Mouse (Mus musculus) left cerebral cortex, adult 11 months (tissue): ENCODE measurements at regions not wholly inside any gene's neighbourhood (a gene's known extent, or its start where the extent isn't known, plus 50 kb on each side); places are given as distances from the start of the nearest gene placed in this dataset.

ENCODE experiments used
- DNase-seq: peaks from one replicate; pipeline ENCODE4 v3.0.0; 2022; ENCODE audit warnings: low spot score

DNA sequence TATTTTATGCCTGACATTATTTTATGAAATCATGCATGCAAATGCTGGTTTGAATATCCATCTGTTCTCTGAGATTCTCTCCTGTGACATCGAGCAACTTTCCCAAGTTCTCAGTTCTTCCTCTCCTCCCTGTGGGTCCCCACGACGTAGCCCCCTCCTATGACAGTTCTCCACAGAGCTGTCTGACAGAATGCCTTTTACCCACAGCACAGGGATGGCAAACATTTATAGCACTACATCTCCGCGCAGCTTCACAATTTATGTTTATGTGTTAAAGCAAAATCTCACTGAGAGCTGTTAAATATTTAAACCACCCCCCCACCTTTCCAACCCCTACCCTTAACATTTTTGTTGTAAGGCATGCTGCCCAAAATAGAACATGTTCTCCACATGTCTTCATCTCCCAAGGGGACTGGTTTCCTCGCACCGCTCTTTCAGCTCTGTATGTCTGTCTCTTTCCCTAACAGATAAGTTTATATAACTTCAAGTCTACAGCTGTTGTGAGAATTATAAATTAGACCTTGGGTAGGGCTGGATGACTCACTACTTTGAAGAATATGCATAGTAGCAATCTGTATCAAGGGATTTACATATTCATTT is 63.5 kb upstream of the Ndst3 start:
- peak; percentile 44 for DNase-seq

DNA sequence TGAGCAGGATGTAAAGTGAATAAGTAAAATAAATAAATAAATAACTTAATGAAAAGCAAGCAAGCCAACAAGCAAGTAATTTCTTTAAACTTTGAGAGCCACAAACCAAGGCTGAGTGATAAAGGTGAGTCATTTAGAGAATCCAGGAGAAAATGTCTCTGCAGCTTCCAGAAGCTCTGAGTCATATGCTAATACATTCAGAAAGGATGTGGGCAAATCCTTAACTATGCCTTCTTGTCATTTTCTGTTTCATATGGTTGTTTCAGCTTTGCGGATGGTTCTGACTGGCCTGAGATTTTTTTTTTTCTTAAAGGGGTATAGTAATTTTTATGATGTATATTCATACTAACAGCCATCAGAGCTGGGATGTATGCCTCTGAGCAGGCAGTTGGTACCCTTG is 64.3 kb upstream of the Ndst3 start:
- peak; percentile 25 for DNase-seq

DNA sequence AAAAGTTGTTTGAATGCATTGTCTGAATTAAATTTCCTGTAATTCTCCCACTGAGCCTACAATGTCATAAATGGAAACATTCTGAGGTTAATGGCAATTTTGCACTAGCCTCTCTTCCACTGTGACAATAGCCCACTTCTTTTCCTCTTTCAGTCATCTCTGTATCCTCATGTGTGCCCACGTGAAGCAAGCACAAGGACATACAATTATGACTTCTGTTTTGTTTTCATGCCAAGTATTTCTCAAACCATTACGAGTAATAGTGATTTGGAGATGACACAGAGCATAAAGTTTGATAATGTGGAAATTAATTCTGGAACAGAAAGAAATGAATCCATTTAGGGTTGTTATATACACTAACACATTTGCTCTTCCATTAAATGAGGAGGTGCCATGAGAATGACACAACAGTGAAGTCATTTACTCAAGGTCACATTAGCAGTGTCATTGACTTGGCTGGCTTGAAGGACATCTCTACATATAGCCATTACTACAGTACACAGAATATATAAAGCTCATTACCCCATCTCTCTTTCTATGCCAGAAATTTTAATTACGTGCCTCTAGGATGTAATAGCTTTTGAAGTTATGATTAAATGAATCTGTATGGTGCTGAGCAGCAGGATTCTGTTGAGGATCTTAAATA is 75.4 kb upstream of the Ndst3 start:
- no peak for DNase-seq

DNA sequence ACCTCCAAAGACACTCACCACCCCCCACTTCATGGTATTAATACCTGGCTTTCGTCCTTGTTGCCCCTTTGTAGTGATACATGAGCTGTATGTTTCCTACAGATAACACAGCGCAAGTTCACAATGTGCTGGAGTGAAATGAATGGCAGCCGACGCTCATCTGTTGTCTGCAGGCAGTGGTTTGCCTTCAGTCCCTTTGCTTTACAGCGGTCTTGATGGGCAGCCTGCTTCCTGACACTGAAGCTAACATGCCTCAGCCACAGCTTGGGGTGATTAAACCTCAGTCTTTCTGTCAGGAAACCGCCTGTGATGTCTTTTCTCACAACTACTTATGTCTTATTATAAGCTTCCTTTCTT is 75.9 kb upstream of the Ndst3 start:
- no peak for DNase-seq

DNA sequence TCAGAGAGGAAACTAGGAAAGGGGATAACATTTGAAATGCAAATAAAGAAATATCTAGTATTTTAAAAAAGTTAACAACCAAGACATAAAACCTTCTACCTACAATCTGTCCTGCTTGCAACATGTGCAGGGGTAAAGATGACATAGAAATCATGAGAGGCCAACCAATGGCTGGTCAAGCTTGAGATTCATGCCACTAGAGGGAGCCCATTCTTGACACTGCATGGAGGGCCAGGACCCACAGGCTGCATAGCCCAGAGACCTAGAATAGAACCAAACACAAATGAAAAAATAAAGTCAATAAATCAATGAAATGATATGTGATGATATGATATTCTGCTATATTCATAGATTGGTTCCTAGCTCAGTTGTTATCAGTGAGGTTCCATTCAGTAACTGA is 89.9 kb upstream of the Ndst3 start:
- no peak for DNase-seq

DNA sequence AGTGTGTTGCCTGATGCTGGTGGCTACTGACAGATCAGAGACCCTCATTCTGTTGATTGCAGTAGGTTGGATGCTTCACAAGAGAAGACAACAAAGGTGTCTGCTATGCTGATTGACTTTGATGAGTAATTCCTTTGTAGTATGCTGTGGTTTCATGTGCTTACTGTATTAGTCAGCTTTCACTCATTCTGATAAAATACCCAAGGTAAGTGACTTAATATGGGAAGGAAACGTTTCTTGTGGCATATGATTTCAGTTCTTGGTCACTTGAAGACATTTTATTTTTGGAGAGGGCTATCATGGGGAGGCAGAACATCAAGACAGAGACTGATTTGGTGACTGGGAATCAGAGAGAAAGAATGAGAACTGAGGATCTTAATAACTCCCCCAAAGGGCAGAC is 90.9 kb upstream of the Ndst3 start:
- no peak for DNase-seq

DNA sequence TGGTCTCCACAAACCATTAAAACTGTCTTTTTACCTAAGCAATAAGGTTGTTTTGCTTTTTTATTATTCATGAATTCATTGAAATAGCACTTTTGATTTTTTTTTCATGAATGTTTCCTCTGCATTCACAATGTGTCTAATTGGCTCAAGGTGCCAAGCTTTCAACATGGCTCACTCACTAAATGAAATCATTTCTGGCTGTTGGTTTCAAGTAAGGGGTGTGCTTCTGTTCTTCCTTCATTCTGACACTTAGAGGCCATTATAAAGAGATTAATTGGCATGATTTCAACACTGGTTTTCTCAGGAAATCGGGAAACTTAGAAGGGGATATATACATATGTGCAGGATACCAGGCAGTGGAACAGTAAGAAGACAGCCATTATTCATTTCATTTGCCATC is 93.5 kb upstream of the Ndst3 start:
- DNase-seq: no peak

DNA sequence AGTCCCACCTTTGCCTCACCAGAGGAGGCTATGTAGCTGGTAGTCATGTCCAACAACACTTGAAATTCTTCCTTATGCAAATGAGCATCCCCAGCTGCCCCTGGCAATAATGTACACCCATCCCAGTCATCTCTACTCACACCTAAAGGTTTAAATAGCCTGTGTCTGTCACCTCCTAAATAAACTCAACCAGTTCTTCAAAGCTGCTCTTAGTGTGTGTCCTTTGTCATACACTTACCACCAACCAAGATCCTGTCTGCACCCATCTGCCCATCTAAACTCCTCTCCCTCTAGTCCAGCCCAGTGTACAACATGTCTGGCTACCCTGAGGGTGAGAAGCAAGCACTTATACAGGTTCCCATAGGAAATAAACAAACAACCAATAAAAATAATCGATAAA is 103.4 kb upstream of the Ndst3 start:
- DNase-seq: no peak

DNA sequence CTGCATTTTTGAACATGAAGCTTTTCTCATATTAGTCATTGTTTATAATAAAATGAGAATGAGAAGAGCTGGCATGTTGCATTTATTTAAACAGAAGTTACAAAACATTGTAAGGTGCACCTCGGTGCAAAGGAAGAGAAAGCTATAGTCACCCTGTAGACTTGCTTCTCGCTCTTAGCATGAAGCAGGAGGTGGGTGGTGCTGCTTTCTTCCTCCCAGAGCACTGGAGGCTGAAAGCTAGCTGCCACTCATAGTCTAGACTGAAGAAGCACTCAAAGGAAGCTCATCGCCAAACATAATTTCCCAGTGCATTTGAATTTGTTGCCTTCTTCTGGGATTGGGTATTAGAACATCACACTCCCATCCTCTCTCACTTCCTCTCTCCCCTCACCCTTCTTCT is 114.7 kb upstream of the Ndst3 start:
- no peak for DNase-seq

DNA sequence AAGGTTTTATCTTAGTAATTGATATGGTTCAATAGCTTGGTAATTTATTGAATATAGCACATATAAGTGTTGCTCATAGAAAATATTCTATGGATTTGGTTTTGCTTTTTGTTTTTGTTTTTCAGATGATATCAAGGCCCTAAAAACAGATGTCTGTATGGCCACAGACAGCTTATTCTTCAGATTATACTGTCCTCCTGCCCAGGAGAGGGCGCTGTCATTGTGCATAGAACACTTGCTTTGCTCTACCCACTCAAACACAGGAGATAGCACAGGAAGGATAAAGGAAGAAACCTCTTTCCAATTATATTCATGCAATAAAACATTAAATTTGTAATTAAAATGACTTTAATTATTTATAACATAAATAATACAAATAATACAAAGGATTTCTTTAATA is 115.4 kb upstream of the Ndst3 start:
- DNase-seq: no peak

DNA sequence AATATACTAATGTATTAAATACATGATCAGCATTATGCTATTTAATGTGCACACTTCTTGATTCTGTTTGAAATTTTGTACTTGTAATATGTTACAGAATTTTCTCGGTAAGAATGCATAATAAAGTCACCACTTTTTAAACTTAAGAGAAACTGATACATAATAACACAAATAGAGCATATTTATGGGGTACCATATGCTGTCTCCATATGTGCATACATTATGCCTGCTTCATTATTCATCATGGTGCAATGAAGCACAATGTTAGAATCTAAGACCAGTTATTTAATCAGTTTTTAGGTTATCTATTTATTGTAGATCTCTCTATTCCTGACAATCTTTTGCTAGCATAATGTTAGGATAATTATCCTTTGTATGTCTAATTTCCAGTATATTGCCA is 115.9 kb upstream of the Ndst3 start:
- DNase-seq: peak; percentile 8

DNA sequence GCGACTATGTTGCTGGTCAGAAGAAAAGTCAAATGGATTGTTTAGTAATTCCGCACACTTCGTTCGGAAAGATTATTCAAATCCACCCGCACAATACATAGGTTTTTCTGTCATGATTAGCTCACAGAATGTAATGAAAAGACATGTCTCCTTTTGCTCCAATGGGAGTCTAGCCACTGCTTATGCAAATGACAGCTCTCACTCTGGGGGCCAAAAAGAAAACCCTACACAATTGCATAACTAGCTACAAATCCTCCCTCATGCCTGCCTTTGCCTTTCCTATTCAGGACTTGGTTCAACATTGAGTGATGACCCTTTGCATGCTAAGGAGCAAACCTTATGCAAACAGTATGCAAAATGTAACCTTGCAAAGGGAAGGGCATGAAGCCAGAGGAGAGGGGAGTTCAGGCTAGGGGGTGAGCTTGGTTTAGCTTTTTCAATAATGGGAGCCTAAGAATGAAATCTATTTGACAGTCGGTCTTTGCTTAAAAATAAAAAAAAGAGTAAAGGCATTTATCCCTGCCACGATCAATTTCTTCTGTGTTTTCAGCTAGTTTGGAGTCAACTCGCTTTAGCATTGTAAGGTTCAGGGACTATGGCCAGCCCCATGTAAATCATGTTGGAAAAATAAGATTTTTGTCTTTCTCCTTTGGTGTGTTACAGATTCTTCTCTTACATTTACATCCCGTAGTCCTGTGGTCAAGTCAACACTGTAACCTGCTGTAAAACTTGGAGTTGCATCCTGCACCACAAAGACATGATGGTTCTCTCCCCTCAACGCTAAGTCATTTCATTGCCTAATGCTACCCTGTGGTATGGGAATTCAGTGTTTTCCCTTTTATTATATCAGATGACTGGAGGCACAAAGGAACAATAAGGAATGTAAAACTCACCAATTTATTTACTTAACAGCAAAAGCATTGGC is 119.6 kb upstream of the Ndst3 start:
- no peak for DNase-seq

DNA sequence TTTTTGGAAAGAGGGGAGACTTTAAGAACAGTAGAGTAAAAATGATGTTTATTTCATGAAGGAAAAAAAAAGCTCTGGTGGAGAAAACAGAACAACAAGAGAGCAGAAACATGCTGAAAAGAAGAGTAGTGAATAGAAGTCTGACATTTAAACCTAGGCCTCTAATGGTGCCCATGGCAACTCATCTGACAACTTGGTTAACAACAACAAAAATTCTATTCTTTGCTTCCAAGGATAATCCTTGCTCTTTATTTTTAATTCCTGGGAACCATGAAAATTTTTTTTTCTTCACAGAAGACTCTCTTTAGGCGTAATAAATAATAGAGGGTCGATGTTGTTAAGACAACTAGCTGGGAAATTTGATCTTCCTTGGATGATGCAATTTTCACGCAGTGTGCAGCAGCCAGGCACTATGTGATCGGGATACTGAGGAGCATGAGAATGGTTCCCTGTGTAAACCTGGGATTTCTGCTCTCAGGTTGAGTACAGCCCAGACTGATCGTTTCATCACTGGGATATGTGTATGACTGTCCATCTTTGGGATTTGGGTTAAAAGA is 120.4 kb upstream of the Ndst3 start:
- DNase-seq: no peak

DNA sequence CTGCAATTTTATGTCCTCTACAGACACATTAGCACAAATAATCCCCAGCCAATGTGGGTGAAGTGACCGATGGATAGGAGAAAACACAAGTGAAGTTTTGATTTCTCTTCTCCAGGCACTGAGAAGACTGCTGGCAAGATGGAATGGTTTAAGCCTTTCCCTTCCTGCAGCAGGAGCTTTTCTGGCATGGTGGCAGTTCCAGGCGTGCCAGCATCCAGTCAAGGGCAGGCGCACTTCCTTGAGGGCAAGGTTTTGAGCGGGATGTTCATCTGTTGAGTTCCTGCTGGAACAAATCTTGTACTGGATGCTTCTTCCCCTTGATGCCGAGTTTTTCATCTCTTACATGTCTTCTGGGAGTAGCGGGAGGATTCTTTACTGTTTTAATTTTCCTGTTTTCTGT is 138.1 kb upstream of the Ndst3 start:
- no peak for DNase-seq

DNA sequence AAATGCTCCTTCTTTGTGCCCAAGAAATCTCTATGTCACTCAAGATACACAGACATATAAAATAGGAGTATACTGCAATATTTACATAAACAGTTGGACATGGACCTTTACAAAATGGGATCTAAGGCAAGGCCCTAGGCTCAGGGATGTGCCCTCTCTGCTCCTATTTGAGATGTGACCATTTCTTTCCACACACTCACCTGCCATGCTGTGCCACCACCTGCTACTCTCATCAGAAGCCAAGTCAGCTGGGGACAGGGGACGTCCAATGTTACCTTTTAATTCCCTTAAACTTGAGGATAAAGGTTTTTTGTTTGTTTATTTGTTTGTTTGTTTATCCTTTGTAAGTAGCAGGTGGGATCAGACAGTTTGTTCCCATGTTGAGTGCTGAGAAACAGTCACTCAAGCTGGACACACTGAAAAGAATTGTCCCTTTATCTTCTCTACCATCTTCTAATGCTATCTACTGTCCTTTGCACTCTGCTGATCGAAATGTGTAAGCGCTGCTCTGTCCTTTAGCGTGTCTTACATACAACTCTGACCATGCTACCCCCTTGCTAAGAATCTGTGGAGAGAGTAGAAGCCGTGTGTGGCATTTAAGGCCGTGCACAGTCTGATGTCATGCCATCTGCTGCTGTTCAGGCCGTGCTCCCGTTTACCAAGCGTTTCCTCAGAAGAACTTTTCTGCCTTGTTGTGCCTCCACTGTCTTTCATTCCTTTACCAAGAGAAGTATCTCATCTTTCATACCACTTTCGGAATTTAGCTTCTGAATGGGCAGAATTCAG is 147.9 kb upstream of the Ndst3 start:
- no peak for DNase-seq

DNA sequence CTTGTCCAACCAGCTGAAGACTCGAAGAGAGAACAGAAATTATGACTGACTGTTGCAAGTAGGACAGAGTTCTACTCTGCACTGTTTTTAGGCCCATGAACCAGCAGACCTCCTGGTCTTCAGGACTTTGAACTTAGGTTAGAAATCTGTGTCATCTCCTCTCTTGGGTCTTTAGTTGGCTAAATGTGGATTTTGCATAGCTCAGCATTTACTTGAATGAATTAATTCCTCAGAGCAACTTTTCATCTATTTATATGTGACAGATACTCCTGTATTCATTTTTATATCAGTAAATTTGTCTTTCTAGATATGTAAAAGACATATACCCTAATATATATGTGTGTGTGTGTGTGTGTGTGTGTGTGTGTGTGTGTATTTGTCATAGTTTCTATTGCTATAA is 155.9 kb upstream of the Ndst3 start:
- DNase-seq: no peak

DNA sequence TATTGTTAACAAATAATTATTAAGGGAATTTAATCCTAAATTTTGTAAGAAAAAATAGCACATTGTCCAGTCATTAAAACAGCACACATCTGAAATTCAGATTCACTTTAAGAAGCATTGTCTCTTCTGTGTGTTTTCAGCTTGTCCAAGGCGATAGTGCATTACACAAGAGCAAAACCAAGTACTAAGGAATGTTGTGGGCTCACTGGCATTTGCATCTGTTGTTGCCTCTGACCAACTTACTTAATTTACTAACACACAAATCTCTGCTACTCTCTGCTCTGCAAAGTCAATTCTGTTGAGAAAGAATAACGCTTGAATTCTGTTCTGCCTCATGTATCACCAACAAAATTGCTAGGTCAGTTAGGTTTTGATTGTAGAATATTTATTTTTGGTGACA is 158.0 kb upstream of the Ndst3 start:
- no peak for DNase-seq

DNA sequence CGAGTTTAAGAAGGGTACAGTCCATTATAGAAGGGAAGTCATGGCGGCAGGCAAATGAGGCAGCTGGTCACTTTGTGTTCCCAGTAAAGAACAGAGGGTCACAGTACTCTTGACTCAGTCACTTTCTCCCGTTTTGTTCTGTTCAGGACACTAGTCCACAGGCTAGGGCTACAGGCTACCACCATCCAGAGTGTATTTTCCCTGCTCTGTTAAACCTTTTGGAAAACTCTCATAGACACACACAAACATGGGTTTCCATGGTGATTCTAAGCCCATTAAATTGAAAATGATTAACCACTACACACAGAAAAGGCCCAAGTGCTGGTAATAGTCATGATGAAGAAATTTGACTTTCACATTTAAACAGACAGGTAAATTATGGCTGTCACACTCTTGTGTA is 162.2 kb upstream of the Ndst3 start:
- no peak for DNase-seq

DNA sequence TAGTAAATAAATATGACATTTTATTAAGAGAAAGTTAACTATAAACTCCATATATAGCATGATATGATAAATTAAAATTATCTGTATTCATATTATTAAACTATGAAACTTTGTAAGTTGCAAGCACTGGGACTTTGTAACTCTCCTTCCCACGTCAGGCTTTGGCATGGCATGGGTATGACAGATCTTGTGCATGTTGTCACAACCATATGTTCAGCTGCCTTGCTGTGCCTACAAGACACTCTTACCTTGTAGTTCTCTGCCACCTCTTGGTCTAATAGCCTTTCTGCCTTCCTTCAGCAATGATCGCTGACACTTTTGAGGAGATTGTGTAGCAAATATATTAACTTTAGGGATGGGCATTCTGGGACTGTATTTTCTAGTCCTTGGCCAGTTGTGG is 183.1 kb upstream of the Ndst3 start:
- DNase-seq: no peak

DNA sequence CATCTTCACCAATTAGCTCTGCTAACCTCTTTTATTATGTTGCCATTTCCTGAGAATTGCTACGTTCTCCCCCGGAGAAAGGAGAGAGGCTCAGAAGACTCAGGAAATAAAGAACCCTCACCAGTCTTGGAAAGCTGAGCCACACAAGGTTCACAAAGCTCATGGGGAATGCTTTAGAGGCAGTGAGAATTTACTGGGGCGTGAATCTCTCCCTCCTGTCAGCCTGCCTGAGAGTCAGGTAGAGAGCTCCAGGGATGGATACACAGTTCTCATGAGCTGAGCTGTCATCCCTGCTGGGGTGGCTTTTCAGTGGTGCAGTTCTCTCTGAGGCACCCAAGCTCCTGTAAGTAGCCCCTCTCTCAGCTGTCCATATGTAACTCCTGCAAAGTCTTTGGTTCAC is 203.0 kb upstream of the Ndst3 start:
- no peak for DNase-seq

DNA sequence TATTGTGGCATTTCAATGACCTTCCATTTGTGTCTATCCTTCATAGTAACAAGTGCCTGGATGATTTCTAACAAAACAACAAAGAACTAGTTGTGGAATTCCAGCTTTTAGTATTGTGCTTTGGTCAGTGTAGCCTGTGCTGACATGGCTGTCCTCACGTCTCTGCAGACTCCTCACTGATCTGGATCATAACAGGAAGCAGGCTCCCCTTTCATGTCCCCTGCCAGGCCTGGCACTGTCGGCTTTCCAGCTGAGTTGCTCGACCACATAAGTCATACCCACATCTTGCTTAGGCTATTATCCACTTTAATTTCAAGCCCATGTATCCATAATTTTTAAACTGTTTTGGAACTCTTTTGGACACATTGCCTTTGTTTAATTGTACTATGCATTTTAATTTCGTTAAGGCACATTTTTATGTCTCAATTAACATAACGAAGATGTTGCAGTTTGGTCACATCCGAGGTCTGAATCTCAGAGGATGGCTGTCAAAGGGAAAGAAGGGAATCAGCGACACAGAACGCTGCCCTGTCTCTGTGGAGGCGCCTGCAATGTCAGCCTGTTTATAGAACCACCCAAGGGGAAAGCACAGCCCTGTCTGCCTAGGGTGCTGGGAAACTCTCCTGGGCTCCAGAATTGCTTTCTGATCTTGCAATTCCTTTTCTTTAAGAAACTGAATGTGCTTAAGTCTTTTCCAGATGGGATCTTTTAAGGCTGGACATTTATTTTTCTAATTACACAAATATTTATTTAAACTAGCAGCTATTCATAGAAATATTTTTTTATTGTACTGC is 215.5 kb upstream of the Ndst3 start:
- DNase-seq: no peak

DNA sequence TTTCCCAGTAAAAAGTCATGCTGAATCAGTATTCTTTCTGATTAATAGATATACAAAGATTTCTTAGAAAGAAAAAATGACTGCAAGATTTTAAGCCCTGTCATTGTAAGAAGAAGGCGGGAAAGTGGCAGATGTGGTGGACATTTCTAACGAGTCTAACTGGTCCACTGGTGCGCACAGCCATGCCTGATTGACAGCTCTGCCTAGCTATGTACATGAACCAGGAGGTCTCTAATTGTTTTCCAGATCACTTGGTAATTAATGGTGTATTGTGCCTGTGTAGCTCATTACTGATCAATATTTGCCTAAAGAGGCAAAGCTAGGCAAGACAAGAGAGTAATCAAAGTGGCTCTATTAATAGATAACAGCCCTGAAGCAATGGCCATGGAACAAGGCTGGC is 227.5 kb upstream of the Ndst3 start:
- DNase-seq: no peak
